Mouse (Mus musculus) E14TG2a.4 (cell line): ENCODE measurements at regions not wholly inside any gene's neighbourhood (a gene's known extent, or its start where the extent isn't known, plus 50 kb on each side); places are given as distances from the start of the nearest gene placed in this dataset.

Experiments used
- H3K27me3 ChIP-seq: 2 replicates; pipeline ENCODE4 v1.6.1; 2014; ENCODE audit warnings: low read length, control low read depth; ENCODE audit not compliant: insufficient read depth
- H3K36me3 ChIP-seq: 2 replicates; pipeline ENCODE4 v1.6.1; 2014; ENCODE audit warnings: low read length, control low read depth; ENCODE audit not compliant: insufficient read depth
- H3K4me1 ChIP-seq: replicated peaks from 2 replicates; pipeline ENCODE4 v1.6.1; 2014; ENCODE audit warnings: low read depth, low read length, control low read depth
- H3K4me3 ChIP-seq: replicated peaks from 2 replicates; pipeline ENCODE4 v1.5.1; 2014; ENCODE audit warnings: mild to moderate bottlenecking, low read length
- H3K9me3 ChIP-seq: 2 replicates; pipeline ENCODE4 v1.6.1; 2014; ENCODE audit warnings: low read length, control low read depth
- CTCF ChIP-seq: conservative IDR thresholded peaks from 2 replicates; pipeline ENCODE4 v1.5.1; 2014; ENCODE audit warnings: low read length
- NANOG ChIP-seq: IDR thresholded peaks from 2 replicates; pipeline ENCODE4 v1.6.1; 2014; ENCODE audit warnings: borderline replicate concordance, low read length, mixed read lengths
- POU5F1 ChIP-seq: IDR thresholded peaks from 2 replicates; pipeline ENCODE4 v1.6.1; 2014; ENCODE audit warnings: low read length, borderline replicate concordance

DNA sequence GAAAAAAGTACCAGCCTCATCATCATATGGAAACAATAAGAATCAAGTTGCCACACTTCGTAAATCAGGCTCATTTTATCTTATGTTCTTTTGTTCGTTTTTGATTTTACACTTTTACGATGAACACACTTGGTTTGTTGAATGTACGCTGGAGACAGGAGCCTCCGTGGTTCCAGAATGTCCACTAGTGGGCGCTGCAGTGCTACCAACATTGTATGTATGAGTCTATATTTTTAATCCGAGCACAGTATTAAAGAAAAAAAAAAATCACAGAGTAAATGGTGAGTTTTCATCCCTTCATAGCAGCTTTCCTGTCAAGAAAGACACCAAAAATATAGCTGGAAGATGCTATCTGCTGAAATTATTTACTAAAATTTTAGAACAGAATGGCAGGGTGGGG is 60.6 kb upstream of the Zfhx3 start:
- H3K4me1 ChIP-seq = peaks cover 23% of the 10 kb centered on the region
- H3K36me3 ChIP-seq = no peaks in the 10 kb centered on the region
- H3K9me3 ChIP-seq = no peaks in the 10 kb centered on the region
- peaks cover 10% of the 10 kb centered on the region; the same call in 1 of the 2 replicates for H3K27me3 ChIP-seq
- TF ChIP-seq NANOG (no peak), CTCF (peak; percentile 98)
- no peak overlapping the region for H3K4me3 ChIP-seq

DNA sequence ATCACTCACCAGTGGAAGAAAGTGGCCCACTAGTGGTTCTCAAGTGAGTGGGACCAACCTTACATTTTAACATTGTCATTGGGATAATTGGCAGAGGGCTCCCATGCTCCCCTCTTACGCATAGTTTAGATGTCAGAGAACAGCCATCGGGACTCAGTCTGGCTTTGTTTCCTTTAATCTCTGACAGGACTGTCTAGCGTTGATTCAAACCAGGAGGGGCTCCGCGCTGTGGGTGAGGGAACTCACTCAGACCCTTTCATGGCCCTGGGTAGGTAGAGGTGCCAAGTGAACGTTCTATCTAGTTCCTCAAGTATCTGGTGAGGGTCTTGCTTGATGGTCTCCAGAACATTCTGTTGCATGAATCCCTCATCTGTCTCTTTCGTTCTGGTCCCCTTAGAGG is 56.9 kb upstream of the Zfhx3 start:
- Histone ChIP-seq H3K36me3 (no peaks in the 10 kb centered on the region), H3K4me1 (peaks cover 15% of the 10 kb centered on the region), H3K9me3 (no peaks in the 10 kb centered on the region), H3K4me3 (no peak overlapping the region), H3K27me3 (no peaks in the 10 kb centered on the region)
- TF ChIP-seq NANOG = no peak
- no peak for TF ChIP-seq POU5F1
- TF ChIP-seq CTCF = no peak

DNA sequence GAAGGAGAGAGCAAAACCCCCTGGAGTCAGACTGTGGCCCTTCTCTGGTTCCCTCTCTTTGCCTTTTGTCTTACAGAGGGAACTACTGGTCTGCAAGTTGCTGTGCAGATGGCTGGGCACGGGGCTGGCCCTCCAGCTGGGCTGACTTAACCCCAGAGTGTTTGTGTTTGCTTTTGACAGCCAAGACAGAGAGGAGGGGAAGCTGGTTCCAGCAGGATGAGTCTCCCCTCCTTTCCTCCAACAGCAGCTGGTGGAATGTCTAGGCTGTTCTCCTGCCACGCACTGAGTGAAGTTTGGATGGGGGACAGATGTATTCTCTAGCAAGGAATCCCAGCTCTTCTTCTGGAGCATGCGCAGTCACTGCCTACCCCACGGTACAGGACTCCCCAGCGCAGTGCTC is 56.5 kb upstream of the Zfhx3 start:
- H3K4me1 ChIP-seq = peaks cover 15% of the 10 kb centered on the region
- H3K27me3 ChIP-seq = no peaks in the 10 kb centered on the region
- no peaks in the 10 kb centered on the region for H3K36me3 ChIP-seq
- H3K9me3 ChIP-seq = no peaks in the 10 kb centered on the region
- no peak for TF ChIP-seq CTCF
- no peak for TF ChIP-seq NANOG
- TF ChIP-seq POU5F1 = no peak
- no peak overlapping the region for H3K4me3 ChIP-seq

DNA sequence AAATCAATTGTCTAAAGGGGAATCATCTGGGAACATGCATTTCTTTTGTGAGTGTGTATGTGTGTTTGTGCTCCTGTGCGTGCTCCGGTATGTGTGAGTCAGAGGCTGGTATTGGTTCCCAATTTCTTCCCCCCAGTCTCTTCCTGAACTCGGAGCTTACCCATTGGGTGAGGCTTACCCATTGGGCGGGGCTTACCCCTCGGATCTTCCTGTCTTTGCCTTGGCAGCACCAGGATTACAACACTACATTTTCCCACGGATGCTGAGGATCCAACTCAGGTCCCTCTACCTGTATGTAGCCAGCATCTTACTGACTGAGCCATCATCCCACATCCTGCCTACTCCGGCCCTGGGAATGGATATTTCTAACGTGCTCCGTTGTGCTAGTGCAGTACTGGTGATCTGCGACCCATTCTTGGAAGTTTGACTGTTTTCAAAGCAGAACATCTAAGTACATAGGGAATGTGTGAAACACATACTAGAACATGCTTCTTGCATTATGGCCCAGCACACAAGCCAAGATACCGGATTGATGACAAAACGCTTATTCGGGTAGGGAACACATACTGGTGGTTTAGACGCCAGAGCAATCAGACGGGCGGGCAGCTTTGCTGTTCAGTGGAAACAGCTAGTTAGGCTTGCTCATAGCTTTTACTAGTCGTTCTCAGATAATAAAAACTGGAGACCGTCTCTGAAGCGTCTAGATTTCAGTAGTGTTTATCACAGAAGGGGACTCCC is 55.8 kb upstream of the Zfhx3 start:
- TF ChIP-seq POU5F1 (no peak), NANOG (no peak), CTCF (no peak)
- Histone ChIP-seq H3K9me3 (no peaks in the 10 kb centered on the region), H3K4me3 (peak overlapping the region; percentile 64), H3K4me1 (peaks cover 15% of the 10 kb centered on the region), H3K27me3 (no peaks in the 10 kb centered on the region), H3K36me3 (no peaks in the 10 kb centered on the region)

DNA sequence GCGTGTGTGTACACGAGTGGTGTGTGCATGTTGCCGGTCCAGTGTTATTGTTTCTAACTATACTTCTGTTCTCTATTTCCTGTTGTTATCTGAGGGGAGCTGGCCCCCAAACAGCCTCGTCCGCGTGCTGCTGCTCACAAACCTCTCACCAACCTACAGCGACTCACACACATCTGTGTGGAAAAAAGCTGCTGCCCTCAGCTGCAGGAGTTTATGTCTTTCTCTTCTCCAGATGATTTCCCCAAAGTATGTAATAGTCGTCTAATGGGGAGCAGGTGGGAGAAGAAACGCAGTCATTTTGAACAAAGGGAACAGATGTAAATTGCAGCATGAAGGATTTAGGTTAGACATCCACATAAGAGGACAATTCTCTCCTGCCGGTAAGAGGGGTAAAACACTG is 55.1 kb upstream of the Zfhx3 start:
- Histone ChIP-seq H3K36me3 (no peaks in the 10 kb centered on the region), H3K9me3 (no peaks in the 10 kb centered on the region), H3K27me3 (no peaks in the 10 kb centered on the region), H3K4me3 (no peak overlapping the region), H3K4me1 (peaks cover 15% of the 10 kb centered on the region)
- no peak for TF ChIP-seq CTCF
- no peak for TF ChIP-seq NANOG
- no peak for TF ChIP-seq POU5F1

DNA sequence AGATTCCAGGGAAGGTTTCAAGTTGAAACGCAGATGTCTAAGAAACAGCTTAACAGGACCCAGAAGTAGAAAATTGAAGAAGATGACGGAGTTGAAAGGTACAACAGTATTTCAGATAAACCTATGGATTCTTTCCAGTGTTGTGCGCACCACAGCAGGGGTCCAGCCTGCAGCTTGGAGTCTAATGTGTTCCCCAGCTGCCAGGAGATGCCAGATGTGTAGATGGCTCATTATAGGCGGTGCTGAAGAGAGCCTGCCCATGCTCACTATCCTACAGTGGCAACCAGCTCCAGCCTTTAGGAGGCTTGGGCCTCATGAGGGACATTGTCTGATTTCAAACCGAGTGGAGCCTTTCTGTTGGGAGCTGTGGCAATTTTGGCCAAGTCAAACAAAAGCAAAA is 51.5 kb upstream of the Zfhx3 start:
- no peaks in the 10 kb centered on the region for H3K27me3 ChIP-seq
- no peak overlapping the region for H3K4me3 ChIP-seq
- H3K36me3 ChIP-seq = no peaks in the 10 kb centered on the region
- no peak for TF ChIP-seq NANOG
- TF ChIP-seq CTCF = no peak
- TF ChIP-seq POU5F1 = no peak
- peaks cover 11% of the 10 kb centered on the region for H3K4me1 ChIP-seq
- H3K9me3 ChIP-seq = no peaks in the 10 kb centered on the region
